Comparison of ENCODE assay signal across 7 mouse cellular contexts in genomic region chr10:69845749-69846148, GRCm38 (mm10).
A peak's percentile ranks its signal among the peaks of the same experiment; 100 is the strongest.
DNase-seq lines count a peak whose midpoint lies in the region; ATAC-seq and TF ChIP-seq lines count a peak whose summit lies in the region.

No protein-coding gene starts in this region.

- WGBS in stomach, embryonic 16.5 days, result 40% methylated on average over 4 of the region's 4 CpGs

- H3K4me2 ChIP-seq in stomach, embryonic 16.5 days (ENCODE audit: low read depth, low read length), result no peak overlapping the region

- no peaks in the 10 kb centered on the region for H3K79me3 ChIP-seq in C2C12 (ENCODE audit: low read depth)

- H3K4me1 ChIP-seq in stomach, embryonic 16.5 days (ENCODE audit: control insufficient read depth, insufficient read depth, low read length), result no peaks in the 10 kb centered on the region

- peak; percentile 24 for DNase-seq in MEL-GATA-1-ER (ENCODE audit: extremely low read depth, low read depth)
- peak; percentile 79 for DNase-seq in cerebellum, adult 9-10 months
- DNase-seq in gastrocnemius, postnatal 10 days, result peak; percentile 21
- peak; percentile 34 for DNase-seq in kidney, adult 9 months
- DNase-seq in lung, postnatal 36 days, result peak; percentile 40

- H3K4me3 ChIP-seq in C2C12 (ENCODE audit: insufficient read depth, poor library complexity, severe bottlenecking), result no peak overlapping the region
- no peak overlapping the region for H3K4me3 ChIP-seq in stomach, embryonic 16.5 days (replicated peaks; ENCODE audit: low read length)

- H3K9ac ChIP-seq in stomach, embryonic 16.5 days (ENCODE audit: low read length), result no peak overlapping the region

- peak; percentile 72 for TF ChIP-seq CTCF in C2C12 (IDR thresholded peaks at IDR 0.05; ENCODE audit: control insufficient read depth, insufficient read depth, insufficient read length)

- no peak overlapping the region for H3K27ac ChIP-seq in stomach, embryonic 16.5 days (ENCODE audit: low read length)

- no peaks in the 10 kb centered on the region for H3K27me3 ChIP-seq in C2C12 (ENCODE audit: control insufficient read depth, insufficient read depth, insufficient read length)
- H3K27me3 ChIP-seq in stomach, embryonic 16.5 days (ENCODE audit: control insufficient read depth, insufficient read depth, low read length), result no peaks in the 10 kb centered on the region

- no peaks in the 10 kb centered on the region for H3K9me3 ChIP-seq in stomach, embryonic 16.5 days (replicated peaks; ENCODE audit: control insufficient read depth, low read length)

- H3ac ChIP-seq in C2C12 (ENCODE audit: control insufficient read depth, insufficient read length, low read depth), result no peak overlapping the region

- H3K79me2 ChIP-seq in C2C12 (ENCODE audit: control insufficient read depth, insufficient read depth), result no peaks in the 10 kb centered on the region

- H3K36me3 ChIP-seq in C2C12 (ENCODE audit: control insufficient read depth, insufficient read depth), result no peaks in the 10 kb centered on the region
- no peaks in the 10 kb centered on the region for H3K36me3 ChIP-seq in stomach, embryonic 16.5 days (ENCODE audit: control insufficient read depth, insufficient read depth, low read length)

- ATAC-seq in stomach, embryonic 16.5 days (ENCODE audit: insufficient read depth, low FRiP score), result peak; percentile 47; the same call in 1 of the 2 replicates

TF ChIP-seq in C2C12, 6 proteins besides CTCF, POLR2A, EP300 and RAD21:
- TF ChIP-seq CEBPB (IDR thresholded peaks at IDR 0.05; ENCODE audit: low read depth), result no peak
- no peak for TF ChIP-seq MYOG (IDR thresholded peaks at IDR 0.05; ENCODE audit: control insufficient read depth, extremely low read depth, insufficient read length)
- TF ChIP-seq MAX (IDR thresholded peaks at IDR 0.05), result no peak
- no peak for TF ChIP-seq MYOD1 (IDR thresholded peaks at IDR 0.05; ENCODE audit: control insufficient read depth, insufficient read length, low read depth)
- TF ChIP-seq USF1 (IDR thresholded peaks at IDR 0.05; ENCODE audit: low read depth), result no peak
- TF ChIP-seq FOSL1 (IDR thresholded peaks at IDR 0.05; ENCODE audit: insufficient read depth, low read length, poor library complexity, severe bottlenecking), result no peak

Comparison
In these comparisons a context has a peak if more than half of its experiments do, and no peak if none do; other contexts are left out.
1. DNase-seq: peak in every context shown above with its lines; median percentile 79 in cerebellum, adult 9-10 months; 40 in lung, postnatal 36 days; 34 in kidney, adult 9 months; 24 in MEL-GATA-1-ER; 21 in gastrocnemius, postnatal 10 days.